Mouse (Mus musculus) kidney, embryonic 16.5 days (tissue): ENCODE data around the gene Rsph1. TPM values are rescaled to one million over a fixed set of nuclear protein-coding genes. Genes with fewer than 3 reads are reported as not detected.

Source experiments
- ATAC-seq: fragments of 200-750 bp; cut with Nextera tagmentation; 2 replicates; pipeline ENCODE4 v1.8.0; 2017; ENCODE audit warnings: moderate TSS enrichment; ENCODE audit not compliant: low FRiP score, low TSS enrichment
- H3K27ac ChIP-seq: fragments of 300-500 bp; sonication (generic); 2 replicates; pipeline ENCODE4 v1.5.1; 2014; ENCODE audit warnings: low read length
- H3K27me3 ChIP-seq: fragments of 300-500 bp; sonication (generic); 2 replicates; pipeline ENCODE4 v1.6.1; 2014; ENCODE audit warnings: low read length, control low read depth, mixed read lengths; ENCODE audit not compliant: insufficient read depth
- H3K36me3 ChIP-seq: fragments of 300-500 bp; sonication (generic); 2 replicates; pipeline ENCODE4 v1.6.1; 2014; ENCODE audit warnings: low read length, control low read depth, mixed read lengths; ENCODE audit not compliant: insufficient read depth
- H3K4me1 ChIP-seq: fragments of 300-500 bp; sonication (generic); 2 replicates; pipeline ENCODE4 v1.6.1; 2014; ENCODE audit warnings: low read length, control low read depth, mixed read lengths; ENCODE audit not compliant: insufficient read depth
- H3K4me2 ChIP-seq: fragments of 300-500 bp; sonication (generic); replicated peaks from 2 replicates; pipeline ENCODE4 v1.6.1; 2014; ENCODE audit warnings: low read depth, low read length
- H3K4me3 ChIP-seq: fragments of 300-500 bp; sonication (generic); 2 replicates; pipeline ENCODE4 v1.5.1; 2014; ENCODE audit warnings: mild to moderate bottlenecking, low read length
- H3K9ac ChIP-seq: fragments of 300-500 bp; sonication (generic); replicated peaks from 2 replicates; pipeline ENCODE4 v1.6.1; 2014; ENCODE audit warnings: low read length
- H3K9me3 ChIP-seq: fragments of 300-500 bp; sonication (generic); 2 replicates; pipeline ENCODE4 v1.6.1; 2016; ENCODE audit warnings: low read length, control low read depth
- WGBS: fragments of 180-500 bp; shearing (Covaris S2); extraction: QIAGEN DNeasy Blood & Tissue Kit; methylation state at CpG from one replicate; pipeline ENCODE4 v1.1.7; 2014; 5-methylcytosine and 5-hydroxymethylcytosine counted together
- polyA plus RNA-seq: library from polyadenylated mRNA; unstranded; fragments of >200 nt; fragmentation: Nextera tagmentation; extraction: Ambion mirVana; gene quantifications from 2 replicates; pipeline ENCODE4 v1.2.1, GENCODE M21; 2015

Gene Rsph1
- polyA plus RNA-seq, 1 experiment from 2014 or later = 2.0 TPM

DNA sequence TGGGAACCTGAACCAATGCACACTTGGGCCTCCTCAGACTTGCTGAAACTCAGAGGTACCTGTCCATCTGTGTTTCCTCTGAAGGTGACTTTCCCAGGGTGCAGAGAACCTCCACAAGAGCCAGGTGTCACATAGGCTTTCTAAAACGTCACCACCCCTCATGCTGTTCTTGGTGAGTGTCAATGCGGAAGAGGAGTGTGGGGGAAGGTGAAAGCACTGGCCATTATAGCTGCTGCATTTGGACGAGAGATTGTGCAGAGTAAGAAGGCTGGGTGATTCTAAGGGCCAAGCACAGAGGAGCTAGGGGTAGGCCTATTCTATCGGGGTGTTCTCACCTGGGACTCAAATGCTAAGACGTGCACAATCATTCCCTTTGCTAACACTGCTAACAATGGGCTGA lies 23.2 kb downstream of the Rsph1 start:
- Histone ChIP-seq H3K27ac (no peak overlapping the region), H3K4me3 (no peak overlapping the region), H3K27me3 (no peaks in the 10 kb centered on the region), H3K9me3 (no peaks in the 10 kb centered on the region), H3K9ac (no peak overlapping the region), H3K36me3 (no peaks in the 10 kb centered on the region), H3K4me2 (no peak overlapping the region), H3K4me1 (no peaks in the 10 kb centered on the region; the same call in 1 of the 2 replicates)
- 71% methylated on average over 5 of the region's 5 CpGs for WGBS
- ATAC-seq = no peak

DNA sequence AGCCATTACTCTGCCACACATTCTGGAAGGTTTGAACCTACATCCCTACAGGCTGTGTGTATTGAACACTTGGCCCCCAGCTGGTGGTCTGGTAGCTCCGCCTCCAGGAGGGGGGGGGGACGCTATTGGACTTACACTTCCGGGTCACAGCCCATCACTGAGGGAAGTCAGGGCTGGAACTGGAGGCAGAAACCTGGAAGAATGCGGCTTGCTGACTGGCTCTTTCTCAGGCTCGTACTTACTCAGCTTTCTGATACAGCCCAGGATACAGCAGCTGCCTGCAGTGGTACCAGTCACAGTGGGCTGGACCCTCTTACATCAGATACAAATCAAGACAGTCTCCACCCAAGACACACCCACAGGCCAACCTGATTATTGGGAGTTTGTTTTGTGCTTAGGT lies 30.0 kb downstream of the Rsph1 start:
- Histone ChIP-seq H3K36me3 (no peaks in the 10 kb centered on the region), H3K4me2 (no peak overlapping the region), H3K4me3 (no peak overlapping the region), H3K9me3 (no peaks in the 10 kb centered on the region), H3K27me3 (no peaks in the 10 kb centered on the region), H3K9ac (no peak overlapping the region), H3K27ac (no peak overlapping the region), H3K4me1 (no peaks in the 10 kb centered on the region)
- no peak for ATAC-seq
- 32% methylated on average over 5 of the region's 5 CpGs for WGBS

DNA sequence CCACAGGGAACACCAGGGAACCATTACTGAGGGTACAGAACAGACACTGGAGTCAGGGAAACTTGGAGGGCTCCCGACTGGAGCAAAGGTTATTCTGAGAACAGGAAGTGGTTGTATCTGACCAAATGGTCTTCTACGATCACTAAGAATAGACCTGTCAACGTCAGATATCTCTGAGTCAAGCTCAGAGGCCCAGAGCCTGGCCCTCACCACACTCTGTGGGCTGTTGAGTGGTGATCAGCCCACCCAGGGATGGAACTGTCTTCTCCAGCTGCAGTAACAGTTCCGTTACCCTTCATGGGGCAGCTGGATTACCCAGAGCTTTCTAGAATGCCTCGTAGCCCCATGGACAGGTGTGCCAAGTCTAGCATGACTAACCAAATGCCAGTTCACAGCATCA lies 31.9 kb downstream of the Rsph1 start:
- Histone ChIP-seq H3K36me3 (no peaks in the 10 kb centered on the region), H3K9ac (no peak overlapping the region), H3K27ac (no peak overlapping the region), H3K4me1 (no peaks in the 10 kb centered on the region), H3K9me3 (no peaks in the 10 kb centered on the region), H3K27me3 (no peaks in the 10 kb centered on the region), H3K4me3 (no peak overlapping the region), H3K4me2 (no peak overlapping the region)
- no peak for ATAC-seq
- WGBS = 57% methylated on average over 5 of the region's 5 CpGs

DNA sequence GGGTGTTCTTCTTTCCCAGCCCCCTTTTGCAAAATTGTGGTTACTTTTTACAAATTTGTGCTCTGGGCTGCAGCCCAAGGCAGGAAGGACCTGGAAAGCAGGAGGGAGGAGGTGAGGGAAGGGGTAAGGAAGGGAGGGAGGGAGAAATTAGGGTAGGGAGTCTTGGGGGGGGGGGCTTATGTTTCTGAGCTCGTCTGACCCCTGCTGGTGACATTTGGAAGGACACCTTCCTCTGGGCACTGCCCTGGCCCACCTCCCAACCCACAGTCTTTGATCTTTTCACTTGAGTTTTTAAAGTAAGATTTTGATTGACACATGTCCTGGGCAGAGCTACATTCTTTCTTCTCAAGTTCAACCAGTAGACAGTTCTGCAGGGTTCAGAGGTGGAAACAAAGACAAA lies 34.4 kb downstream of the Rsph1 start:
- Histone ChIP-seq H3K9ac (no peak overlapping the region), H3K4me2 (no peak overlapping the region), H3K4me1 (no peaks in the 10 kb centered on the region), H3K4me3 (no peak overlapping the region), H3K9me3 (no peaks in the 10 kb centered on the region), H3K27me3 (no peaks in the 10 kb centered on the region), H3K36me3 (no peaks in the 10 kb centered on the region), H3K27ac (no peak overlapping the region)
- 0% methylated on average over 1 of the region's 1 CpGs for WGBS
- ATAC-seq = no peak

DNA sequence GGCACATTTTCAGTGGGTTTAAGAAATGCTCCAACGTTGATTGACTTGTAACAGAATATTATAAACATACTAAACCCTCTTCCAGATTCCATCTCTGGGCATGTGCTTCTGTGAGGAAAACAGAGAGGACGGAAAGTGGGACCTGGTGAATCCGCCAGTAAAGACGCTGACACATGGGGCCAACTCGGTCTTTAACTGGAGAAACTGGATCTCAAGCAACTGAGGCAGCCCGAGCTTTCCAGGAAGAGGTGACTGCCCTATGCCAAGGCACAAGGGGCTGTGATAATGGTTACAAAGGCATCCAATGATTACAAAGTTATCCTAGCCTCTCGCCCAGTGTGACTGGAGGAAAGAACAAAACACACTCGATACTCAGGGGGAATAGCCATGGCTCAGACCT lies 36.0 kb downstream of the Rsph1 start:
- Histone ChIP-seq H3K9ac (no peak overlapping the region), H3K36me3 (no peaks in the 10 kb centered on the region), H3K9me3 (no peaks in the 10 kb centered on the region), H3K27me3 (no peaks in the 10 kb centered on the region), H3K4me3 (no peak overlapping the region), H3K4me1 (no peaks in the 10 kb centered on the region), H3K27ac (no peak overlapping the region), H3K4me2 (no peak overlapping the region)
- no peak for ATAC-seq
- WGBS = 82% methylated on average over 8 of the region's 8 CpGs

DNA sequence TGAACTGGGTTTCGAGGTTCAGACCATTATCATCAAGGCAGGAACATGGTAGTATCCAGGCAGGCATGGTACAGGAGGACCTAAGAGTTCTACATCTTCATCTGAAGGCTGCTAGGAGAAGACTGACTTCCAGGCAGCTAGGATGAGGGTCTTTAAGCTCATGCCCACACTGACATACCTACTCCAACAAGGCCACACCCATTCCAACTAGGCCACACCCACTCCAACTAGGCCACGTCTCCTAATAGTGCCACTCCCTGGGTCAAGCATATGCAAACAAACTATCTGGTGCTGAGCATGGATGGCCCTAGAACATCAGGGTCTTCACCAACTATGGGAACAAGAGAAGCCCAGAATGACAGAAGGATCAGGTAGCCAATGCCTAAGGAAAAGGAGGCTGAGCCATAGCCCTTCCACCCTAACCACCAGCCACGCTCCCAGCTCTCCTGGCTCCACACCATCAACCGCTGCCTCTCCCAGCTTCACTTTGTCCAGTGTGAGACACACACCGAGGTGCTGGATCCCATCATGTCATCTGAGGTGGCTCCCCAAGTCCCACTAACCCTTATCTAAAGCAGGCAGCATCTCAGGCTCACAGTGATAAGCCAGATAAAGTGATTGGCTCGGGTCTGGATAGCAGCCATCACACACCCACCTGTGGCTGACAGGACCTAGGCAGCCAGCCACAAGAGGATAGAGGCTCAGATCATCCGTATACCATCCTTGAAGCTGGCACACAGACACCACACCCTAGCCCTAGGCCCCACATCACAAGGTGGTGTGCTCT lies 38.8 kb downstream of the Rsph1 start:
- Histone ChIP-seq H3K4me2 (no peak overlapping the region), H3K27ac (no peak overlapping the region), H3K9me3 (no peaks in the 10 kb centered on the region), H3K27me3 (no peaks in the 10 kb centered on the region), H3K4me1 (no peaks in the 10 kb centered on the region), H3K9ac (no peak overlapping the region), H3K4me3 (no peak overlapping the region), H3K36me3 (no peaks in the 10 kb centered on the region)
- no peak for ATAC-seq
- 79% methylated on average over 7 of the region's 7 CpGs for whole genome bisulfite sequencing

DNA sequence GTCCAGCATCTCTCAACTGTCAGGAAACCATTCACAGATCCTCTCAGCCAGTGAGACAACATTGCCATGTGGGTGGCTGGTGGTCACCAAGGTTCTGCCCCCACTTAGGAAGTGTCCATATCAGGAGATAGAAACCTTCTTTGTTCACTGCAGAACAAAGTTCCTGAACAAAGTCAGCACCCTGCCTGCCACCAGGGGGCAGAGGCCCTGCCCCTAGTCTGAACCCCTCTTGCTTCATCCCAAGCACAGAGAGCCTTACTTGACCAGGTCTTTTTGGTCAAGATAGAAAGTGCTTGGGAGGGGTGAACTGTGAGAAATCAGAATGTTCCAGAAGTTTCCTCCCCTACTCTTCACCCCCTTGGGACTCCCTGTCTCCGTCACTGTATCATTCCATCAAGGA lies 41.3 kb downstream of the Rsph1 start:
- H3K4me3 ChIP-seq = no peak overlapping the region
- H3K27ac ChIP-seq = no peak overlapping the region
- ATAC-seq = no peak
- 96% methylated on average over 1 of the region's 1 CpGs for WGBS
- H3K9ac ChIP-seq = no peak overlapping the region
- no peaks in the 10 kb centered on the region for H3K27me3 ChIP-seq
- no peak overlapping the region for H3K4me2 ChIP-seq
- no peaks in the 10 kb centered on the region for H3K9me3 ChIP-seq
- no peaks in the 10 kb centered on the region for H3K36me3 ChIP-seq
- H3K4me1 ChIP-seq = no peaks in the 10 kb centered on the region

DNA sequence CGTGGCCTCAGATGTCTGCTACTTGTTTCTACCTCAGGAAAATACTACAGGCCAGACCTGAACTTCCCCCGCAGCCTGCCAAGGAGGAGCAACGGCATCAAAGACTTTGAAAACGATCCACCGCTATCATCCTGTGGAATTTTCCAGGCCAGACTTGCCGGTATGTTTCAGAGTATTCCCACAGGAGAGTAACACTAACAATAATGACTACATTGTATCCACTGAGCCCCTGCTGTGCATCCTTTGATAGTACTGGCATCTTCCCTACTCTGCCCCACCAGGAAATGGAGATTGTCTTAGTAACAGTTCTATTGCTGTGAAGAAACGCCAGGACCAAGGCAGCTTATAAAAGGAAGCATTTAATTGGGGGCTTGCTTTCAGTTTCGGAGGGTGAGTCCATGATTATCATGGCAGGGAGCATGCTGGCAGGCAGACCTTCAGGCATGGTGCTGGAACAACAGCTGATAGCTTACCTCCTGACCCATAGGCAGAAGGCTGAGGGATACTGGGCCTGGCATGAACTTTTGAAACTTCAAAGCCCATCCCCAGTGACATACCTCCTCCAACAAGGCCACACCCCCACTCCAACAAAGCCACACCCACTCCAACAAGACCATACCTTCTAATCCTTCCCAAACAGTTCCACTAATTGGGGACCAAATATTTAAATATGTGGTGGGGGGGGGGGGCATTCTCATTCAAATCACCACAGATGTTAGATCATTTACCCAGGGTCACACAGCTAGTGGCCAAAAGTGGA lies 44.8 kb downstream of the Rsph1 start:
- no peaks in the 10 kb centered on the region for H3K27me3 ChIP-seq
- H3K27ac ChIP-seq = no peak overlapping the region
- no peak for ATAC-seq
- no peaks in the 10 kb centered on the region for H3K36me3 ChIP-seq
- WGBS = 44% methylated on average over 8 of the region's 8 CpGs
- H3K9me3 ChIP-seq = no peaks in the 10 kb centered on the region
- H3K9ac ChIP-seq = no peak overlapping the region
- no peak overlapping the region for H3K4me2 ChIP-seq
- H3K4me3 ChIP-seq = no peak overlapping the region
- H3K4me1 ChIP-seq = no peaks in the 10 kb centered on the region

DNA sequence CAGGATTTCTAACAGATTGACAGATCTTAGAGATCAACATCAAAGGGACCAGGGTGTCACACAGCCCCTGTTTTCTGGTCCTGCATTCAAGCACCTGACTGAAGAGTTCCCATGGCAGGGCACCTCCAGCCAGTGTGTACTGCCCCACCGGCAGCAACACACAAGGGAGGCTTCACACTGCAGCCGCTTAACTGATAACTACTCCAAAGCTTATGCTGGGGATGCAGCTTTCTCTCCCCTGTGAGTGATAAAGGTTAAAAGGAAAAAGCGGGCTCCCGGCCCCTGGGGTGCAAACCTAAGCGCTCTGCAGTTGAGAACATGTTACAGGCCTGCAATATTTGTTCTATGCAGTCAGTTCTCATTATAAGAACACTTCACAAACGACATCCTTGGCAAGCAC lies 45.4 kb downstream of the Rsph1 start:
- no peaks in the 10 kb centered on the region for H3K27me3 ChIP-seq
- no peak overlapping the region for H3K9ac ChIP-seq
- no peak overlapping the region for H3K27ac ChIP-seq
- H3K4me1 ChIP-seq = no peaks in the 10 kb centered on the region
- no peak overlapping the region for H3K4me2 ChIP-seq
- H3K36me3 ChIP-seq = no peaks in the 10 kb centered on the region
- WGBS = 65% methylated on average over 6 of the region's 6 CpGs
- no peaks in the 10 kb centered on the region for H3K9me3 ChIP-seq
- no peak for ATAC-seq
- no peak overlapping the region for H3K4me3 ChIP-seq

DNA sequence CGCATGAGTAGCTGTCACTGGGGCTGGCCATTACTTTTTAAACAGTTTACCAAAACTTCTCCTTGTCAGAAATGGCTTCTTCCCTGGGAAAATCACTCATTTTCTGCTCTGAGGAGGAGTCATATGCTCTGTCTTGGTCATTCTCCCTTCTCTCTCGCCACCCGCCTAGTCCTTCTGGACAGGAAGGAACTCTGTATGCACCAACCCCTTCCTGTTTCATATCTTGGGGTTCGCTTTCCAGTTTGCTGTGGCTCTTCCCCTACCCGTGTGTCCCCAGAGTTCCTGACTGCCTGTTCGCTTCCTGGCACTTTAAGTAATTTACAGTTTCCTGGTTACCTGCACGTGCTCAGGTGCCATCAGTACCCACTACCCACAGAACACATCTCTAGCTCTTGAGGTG lies 50.3 kb downstream of the Rsph1 start:
- H3K9ac ChIP-seq = no peak overlapping the region
- 73% methylated on average over 7 of the region's 7 CpGs for WGBS
- ATAC-seq = no peak
- no peaks in the 10 kb centered on the region for H3K4me1 ChIP-seq
- H3K36me3 ChIP-seq = no peaks in the 10 kb centered on the region
- H3K4me2 ChIP-seq = no peak overlapping the region
- no peak overlapping the region for H3K4me3 ChIP-seq
- H3K9me3 ChIP-seq = no peaks in the 10 kb centered on the region
- H3K27ac ChIP-seq = no peak overlapping the region
- H3K27me3 ChIP-seq = no peaks in the 10 kb centered on the region
